19 mouse cellular contexts compared by ENCODE assay signal in the genomic region with DNA sequence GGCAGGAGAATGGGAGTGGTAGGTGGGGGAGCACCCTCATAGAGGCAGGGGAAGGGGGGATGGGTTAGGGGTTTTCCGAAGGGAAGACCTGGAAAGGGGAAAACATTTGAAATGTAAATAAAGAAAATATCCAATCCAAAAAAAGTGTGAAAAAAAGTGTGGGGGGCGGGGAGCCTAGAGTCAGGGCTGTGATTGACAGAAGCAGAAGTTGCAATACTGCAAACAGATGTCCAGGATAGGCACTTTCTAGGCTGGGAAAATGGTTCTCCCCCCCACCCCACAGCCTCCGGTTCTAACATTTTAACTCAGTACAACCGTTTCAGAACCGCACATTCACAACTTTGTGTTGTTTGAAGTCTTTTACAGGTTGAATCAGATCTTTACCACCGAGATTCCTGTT.
"Had no signal": no experiment of that assay in that cellular context is flagged by ENCODE, and none has a peak within 500 bp of the region (broad histone marks: within the 10 kb centered on the region; RNA-seq: fewer than 3 reads in every experiment).

No protein-coding gene starts in this region.

- H3K9me3 ChIP-seq: liver, embryonic 13.5 days; megakaryocyte, embryonic 14.5 days; midbrain, embryonic 10.5 days; midbrain, embryonic 13.5 days; neural tube, embryonic 13.5 days; stomach, embryonic 15.5 days had no signal

- H3K9ac ChIP-seq: liver, embryonic 13.5 days; midbrain, embryonic 13.5 days; neural tube, embryonic 13.5 days; stomach, embryonic 15.5 days had no signal

- H3K36me3 ChIP-seq: liver, embryonic 13.5 days; midbrain, embryonic 10.5 days; midbrain, embryonic 13.5 days; neural tube, embryonic 13.5 days; stomach, embryonic 15.5 days had no signal

- DNase-seq: kidney, postnatal 25 days; layer of hippocampus, adult 9-11 months; liver, embryonic 13.5 days; lung, adult 2 months; retina, postnatal 1 day; right cerebral cortex, postnatal 25 days; spleen, adult 18-20 months; thymus, postnatal 25 days had no signal

- ATAC-seq: midbrain, embryonic 13.5 days; midbrain, embryonic 16.5 days had no signal

- H3K4me3 ChIP-seq: layer of hippocampus, adult 2 months; left cerebral cortex, adult 2 months; liver, embryonic 13.5 days; megakaryocyte, embryonic 14.5 days; midbrain, embryonic 10.5 days; midbrain, embryonic 13.5 days; myocyte; neural tube, embryonic 13.5 days; stomach, embryonic 15.5 days had no signal

- H3K27me3 ChIP-seq: midbrain, embryonic 13.5 days; neural tube, embryonic 13.5 days; stomach, embryonic 15.5 days had no signal

- H3K4me2 ChIP-seq: liver, embryonic 13.5 days; midbrain, embryonic 13.5 days; neural tube, embryonic 13.5 days; stomach, embryonic 15.5 days had no signal

- H3K4me1 ChIP-seq: midbrain, embryonic 10.5 days; midbrain, embryonic 13.5 days; neural tube, embryonic 13.5 days; stomach, embryonic 15.5 days had no signal

- H3K27ac ChIP-seq: kidney, postnatal 0 days; layer of hippocampus, adult 2 months; left cerebral cortex, adult 2 months; liver, embryonic 13.5 days; macrophage; midbrain, embryonic 10.5 days; midbrain, embryonic 13.5 days; neural tube, embryonic 13.5 days; stomach, embryonic 15.5 days had no signal
